Mouse (Mus musculus): Measurements from ENCODE around the gene Cyp3a13.
"Not testable (repeated sequence)": the region's sequence is repeated elsewhere in the genome, so short reads cannot be mapped to it uniquely, and the experiment has no call there.

Cyp3a13 gene

GRCm38 (mm10) chr5:137871644-137872380 lies 49.6 kb downstream of the Cyp3a13 start, which contains the start of gene Pilrb2:
Gene Pilrb2, minus strand, starts transcription at chr5:137871815.
- not testable (repeated sequence) for DNase-seq

DNA sequence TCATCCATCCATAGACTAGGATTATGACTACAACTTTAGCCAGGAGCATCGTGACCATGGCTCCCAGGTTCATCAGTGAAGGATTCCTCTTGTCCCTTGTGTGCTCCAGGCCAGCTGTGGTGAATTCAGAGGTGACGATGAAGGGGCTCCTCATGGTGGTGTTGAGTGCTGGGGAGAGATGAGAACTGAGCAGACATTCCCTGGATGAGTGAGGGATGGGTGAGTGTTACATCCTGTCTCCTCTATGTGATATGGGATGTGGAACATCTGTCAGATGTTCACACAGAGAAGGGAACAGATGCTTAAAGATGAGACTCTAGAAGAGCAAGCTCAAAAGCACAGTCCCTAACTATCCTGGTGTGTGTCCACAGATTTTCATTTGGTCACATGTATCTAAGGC lies 52.8 kb downstream of the Cyp3a13 start:
- DNase-seq: not testable (repeated sequence)

- not testable (repeated sequence) for DNase-seq
Measured at GRCm38 (mm10) chr5:137864008-137864407, 57.4 kb downstream of the Cyp3a13 start.

DNA sequence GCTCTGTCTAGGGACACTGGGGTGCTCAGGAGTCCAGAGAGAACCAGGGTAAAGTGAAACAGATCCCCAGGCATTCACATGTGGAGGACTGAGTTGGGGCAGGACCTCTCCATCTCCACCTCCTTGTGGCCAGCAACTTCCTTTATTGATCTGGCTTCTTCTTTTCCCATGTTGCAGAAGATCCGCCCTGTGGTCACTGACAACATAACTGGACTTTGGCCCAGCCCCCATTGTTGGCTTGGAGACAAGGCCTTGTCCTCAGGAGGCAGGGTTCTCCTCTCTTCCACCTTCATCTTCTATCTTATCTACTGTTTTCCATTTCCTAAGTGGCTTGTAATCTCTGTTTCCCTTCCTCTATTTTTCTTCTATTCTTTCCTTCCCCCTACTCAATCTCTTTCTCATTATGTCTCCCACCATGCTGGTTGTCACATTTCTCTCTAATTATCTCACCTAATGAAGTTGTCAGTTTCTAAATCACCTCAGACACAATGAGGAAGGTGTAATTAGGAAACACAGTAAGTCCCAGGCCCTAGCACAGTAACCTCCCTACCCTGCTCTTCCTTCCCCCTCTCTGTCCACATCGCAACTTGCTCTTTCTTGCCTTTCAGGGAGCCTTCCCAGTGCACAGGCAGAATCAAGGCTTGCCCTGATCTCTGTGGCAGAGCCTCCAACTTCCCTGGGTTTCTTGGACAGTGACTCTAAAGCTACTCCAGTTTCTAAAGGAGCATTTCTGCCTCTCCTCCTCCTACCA lies 63.3 kb downstream of the Cyp3a13 start, which contains the start of gene Pilrb1:
Pilrb1 (minus strand) TSS at position 147 of the 751 bp plus-strand sequence.
- not testable (repeated sequence) for DNase-seq

DNA sequence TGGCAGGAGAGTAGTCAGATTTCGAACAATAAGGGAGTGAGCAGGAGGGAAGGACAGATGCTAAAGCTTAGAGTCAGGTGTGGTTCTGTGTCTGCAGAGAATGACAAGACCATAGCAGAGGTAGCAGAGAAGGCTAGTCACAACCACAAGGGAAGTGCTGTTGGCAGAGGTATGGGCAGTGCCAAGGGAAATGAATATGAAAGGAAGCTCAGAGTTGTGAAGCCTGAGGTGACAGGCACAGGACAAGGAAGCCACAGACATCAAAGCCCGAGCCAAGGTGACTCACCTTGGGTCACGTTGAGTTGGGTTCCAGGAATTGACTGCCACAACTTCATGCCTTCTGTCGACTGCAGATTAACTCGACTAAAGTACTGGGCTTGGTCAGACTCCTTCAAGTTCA lies 64.5 kb downstream of the Cyp3a13 start:
- not testable (repeated sequence) for DNase-seq

GRCm38 (mm10) chr5:137854907-137855306 lies 66.5 kb downstream of the Cyp3a13 start:
- not testable (repeated sequence) for DNase-seq

DNA sequence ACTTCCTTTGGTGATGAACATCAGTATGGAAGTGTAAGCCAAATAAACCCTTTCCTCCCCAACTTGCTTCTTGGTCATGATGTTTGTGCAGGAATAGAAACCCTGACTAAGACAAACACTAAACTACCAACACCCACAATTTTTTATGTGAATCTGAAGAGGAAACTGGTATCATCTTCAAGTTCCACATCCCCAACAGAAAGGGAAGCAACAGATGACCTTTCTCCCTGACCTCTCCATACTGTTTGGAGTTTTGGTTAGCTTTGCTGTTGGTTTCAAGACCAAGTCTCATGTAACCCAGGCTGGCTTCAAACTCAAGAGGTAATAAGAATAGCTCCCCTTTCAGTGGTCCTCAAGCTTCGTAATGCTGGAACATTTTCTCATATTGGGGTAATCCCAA lies 71.1 kb downstream of the Cyp3a13 start:
- not testable (repeated sequence) for DNase-seq
